Mouse (Mus musculus) ES-E14 (cell line): ENCODE data around the gene Schip1. TPM values are rescaled to one million over a fixed set of nuclear protein-coding genes. Genes with fewer than 3 reads are reported as not detected.

ENCODE experiments used
- DNase-seq: peaks from one replicate; pipeline ENCODE4 v3.0.0-alpha.2; 2013; ENCODE audit warnings: low read depth, low spot score
- H3K27ac ChIP-seq: 2 replicates; pipeline ENCODE4 v1.5.1; 2012; ENCODE audit warnings: low read depth, mild to moderate bottlenecking, low read length, moderate library complexity, mixed read lengths; ENCODE audit not compliant: poor library complexity, insufficient read depth, severe bottlenecking
- H3K36me3 ChIP-seq: 2 replicates; pipeline ENCODE4 v1.6.1; 2012; ENCODE audit warnings: mild to moderate bottlenecking, low read length, moderate library complexity, mixed read lengths; ENCODE audit not compliant: control insufficient read depth, poor library complexity, insufficient read depth, severe bottlenecking
- H3K4me1 ChIP-seq, 2 experiments: fragments of 150-350 bp in 1 of 2; sonication (generic) in 1 of 2; 2 replicates each; pipeline ENCODE4 v1.6.1; 2012; ENCODE audit warnings: low read length in 2 of 2, mild to moderate bottlenecking in 1 of 2, mixed read lengths in 1 of 2; ENCODE audit not compliant: control insufficient read depth in 2 of 2, insufficient read depth in 2 of 2, poor library complexity in 1 of 2
- H3K4me3 ChIP-seq, 2 experiments: fragments of 150-350 bp in 1 of 2; sonication (generic) in 1 of 2; 2 replicates each; pipeline ENCODE4 v1.5.1; 2012; ENCODE audit warnings: low read length in 2 of 2, low read depth in 1 of 2, mild to moderate bottlenecking in 1 of 2, mixed read lengths in 1 of 2; ENCODE audit not compliant: insufficient read depth in 1 of 2, poor library complexity in 1 of 2, severe bottlenecking in 1 of 2
- H3K9ac ChIP-seq: 2 replicates; pipeline ENCODE4 v1.6.1; 2012; ENCODE audit warnings: low read depth, mild to moderate bottlenecking, low read length, mixed read lengths; ENCODE audit not compliant: poor library complexity, insufficient read depth, severe bottlenecking
- H3K9me3 ChIP-seq: fragments of 150-350 bp; sonication (generic); 2 replicates; pipeline ENCODE4 v1.6.1; 2012; ENCODE audit warnings: low read depth, mild to moderate bottlenecking, low read length; ENCODE audit not compliant: control insufficient read depth, insufficient read depth
- CHD2 ChIP-seq: IDR thresholded peaks from 2 replicates; pipeline ENCODE4 v1.6.1; 2014; ENCODE audit warnings: mild to moderate bottlenecking, low read depth, low read length, inconsistent platforms
- HCFC1 ChIP-seq: IDR thresholded peaks from 2 replicates; pipeline ENCODE4 v1.6.1; 2012; ENCODE audit warnings: low read length, inconsistent platforms, borderline replicate concordance; ENCODE audit not compliant: insufficient read depth
- MAFK ChIP-seq: IDR thresholded peaks from 2 replicates; pipeline ENCODE4 v1.6.1; 2014; ENCODE audit warnings: mild to moderate bottlenecking, low read depth, low read length, inconsistent platforms; ENCODE audit not compliant: insufficient read depth
- ZC3H11A ChIP-seq: IDR thresholded peaks from 2 replicates; pipeline ENCODE4 v1.6.1; 2012; ENCODE audit warnings: low read depth, mild to moderate bottlenecking, inconsistent platforms, low read length, borderline replicate concordance
- ZNF384 ChIP-seq: IDR thresholded peaks from 2 replicates; pipeline ENCODE4 v1.6.1; 2012; ENCODE audit warnings: low read depth, low read length, inconsistent platforms
- in situ Hi-C, 2 experiments: fragments of 600-800 bp; cut with MboI; formaldehyde crosslinking; loops; one replicate each; pipeline ENCODE4 v1.15.1; 2025; ENCODE audit warnings: low sequenced_read_pairs in 2 of 2, inconsistent platforms in 1 of 2; ENCODE audit not compliant: unreplicated experiment in 2 of 2
- total RNA-seq: library from RNA; depleted of rRNA; stranded (reverse); fragments of 300-350 nt; gene quantifications from 2 replicates; pipeline ENCODE4 v1.2.3, GENCODE M21; 2012

Schip1 gene
- total RNA-seq, 1 experiment: 38.3 TPM

DNA sequence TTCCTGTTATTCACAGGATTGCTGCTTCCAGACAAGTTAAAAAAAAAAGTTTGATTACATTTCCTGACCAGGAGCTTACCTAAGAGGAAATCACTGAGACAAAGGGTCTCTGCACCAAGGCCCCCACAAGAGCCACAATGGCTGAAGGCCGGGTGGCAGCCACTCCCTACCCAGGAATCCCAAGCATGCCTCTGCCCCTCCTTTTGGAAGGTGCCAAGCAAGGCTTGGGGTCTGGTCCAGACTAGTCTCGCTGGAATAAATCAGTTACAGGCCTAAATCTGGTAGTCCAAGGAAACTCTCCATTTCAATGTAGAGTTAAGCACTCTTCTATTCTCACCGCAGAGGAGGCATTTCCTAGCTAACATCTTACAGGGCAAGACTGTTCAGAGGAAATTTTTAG, 427.9 kb downstream of the Schip1 start:
- Histone ChIP-seq H3K9me3 (no peaks in the 10 kb centered on the region), H3K9ac (peak overlapping the region; percentile 93; the same call in 1 of the 2 replicates), H3K4me1 (peaks cover 10 to 15% of the 10 kb centered on the region in 2 experiments), H3K4me3 (peak overlapping the region; percentile 81 to 93), H3K36me3 (no peaks in the 10 kb centered on the region), H3K27ac (peak overlapping the region; percentile 98)
- DNase-seq: peak; percentile 79
- in situ Hi-C loops: no loop called here
- TF ChIP-seq MAFK (peak; percentile 20; the same call in 1 of the 2 replicates), CHD2 (peak; percentile 75), HCFC1 (peak; percentile 51; the same call in 1 of the 2 replicates), ZNF384 (peak; percentile 91), ZC3H11A (no peak)

DNA sequence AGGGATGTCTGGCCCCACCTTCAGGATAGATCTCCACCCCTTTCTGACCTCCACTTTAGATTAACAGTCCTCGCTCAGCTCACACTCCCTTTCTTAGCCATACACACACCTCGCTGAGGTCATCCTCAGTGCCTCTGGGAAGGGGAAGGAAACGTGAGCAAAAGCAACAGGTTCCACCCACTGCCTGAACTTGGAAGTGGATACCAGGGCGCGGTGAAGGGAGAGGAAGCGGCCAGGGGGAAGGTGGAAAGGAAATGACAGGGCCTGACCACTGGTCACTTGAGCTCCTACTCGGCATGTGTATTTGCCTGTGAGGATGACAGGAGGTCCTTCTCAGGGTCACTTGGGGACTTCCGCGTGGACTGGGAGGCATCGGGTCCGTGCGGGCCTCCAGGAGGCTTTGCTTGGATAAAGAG, 428.6 kb downstream of the Schip1 start:
- no peaks in the 10 kb centered on the region for H3K36me3 ChIP-seq
- H3K4me1 ChIP-seq: peaks cover 10% of the 10 kb centered on the region in 2 experiments
- no peak for TF ChIP-seq MAFK
- no peak for TF ChIP-seq CHD2
- TF ChIP-seq ZC3H11A: no peak
- no peak for TF ChIP-seq HCFC1
- no peak for TF ChIP-seq ZNF384
- H3K4me3 ChIP-seq: peak overlapping the region; percentile 81 to 93
- DNase-seq: peak; percentile 84
- in situ Hi-C loops: no loop called here
- H3K9ac ChIP-seq: peak overlapping the region; percentile 93
- H3K9me3 ChIP-seq: no peaks in the 10 kb centered on the region
- peak overlapping the region; percentile 98 for H3K27ac ChIP-seq

DNA sequence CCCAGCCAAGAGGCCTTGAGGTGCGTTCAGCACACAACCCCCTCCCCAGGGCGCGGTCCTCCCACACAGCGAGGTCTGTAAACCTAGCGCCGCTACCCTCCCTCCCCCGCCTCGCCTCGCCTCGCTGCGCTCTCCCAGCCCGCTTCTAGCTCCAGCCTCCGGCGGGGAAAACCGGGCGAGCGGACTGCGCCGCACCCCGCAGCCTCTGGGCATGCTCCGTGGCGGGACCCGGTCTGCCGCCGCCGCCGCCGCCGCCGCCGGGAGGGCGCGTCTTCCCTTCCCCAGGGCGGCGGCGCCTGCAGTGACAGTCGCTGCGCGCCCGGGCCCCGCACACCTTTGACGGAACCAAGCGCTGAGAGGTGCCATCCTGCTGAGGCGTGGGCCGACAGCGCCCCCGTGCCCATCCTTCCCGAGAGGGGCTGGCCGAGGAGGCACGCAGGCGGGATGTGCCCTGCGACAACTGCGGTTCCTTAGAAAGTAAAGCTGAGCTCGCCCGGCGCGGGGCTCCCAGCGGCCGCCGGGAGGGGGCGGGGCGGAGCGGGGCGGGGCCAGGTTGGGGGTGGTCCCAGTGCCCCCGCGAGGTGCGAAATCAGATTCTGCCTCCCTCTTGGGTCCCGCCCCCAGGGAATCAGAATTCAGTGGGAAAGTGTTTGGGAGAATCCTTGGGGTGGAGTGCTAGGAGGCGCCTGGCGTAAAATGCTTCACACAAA, 429.1 kb downstream of the Schip1 start:
- Histone ChIP-seq H3K27ac (peak overlapping the region; percentile 98), H3K4me3 (peak overlapping the region; percentile 91 to 93), H3K36me3 (no peaks in the 10 kb centered on the region), H3K9ac (peak overlapping the region; percentile 93), H3K4me1 (peaks cover 7 to 10% of the 10 kb centered on the region in 2 experiments; a peak in 3 of 4 replicates), H3K9me3 (no peaks in the 10 kb centered on the region)
- in situ Hi-C loops: no loop called here
- TF ChIP-seq HCFC1: peak; percentile 49; the same call in 1 of the 2 replicates
- TF ChIP-seq ZC3H11A: 0 out of 2 replicates have a peak, but pooled peaks have one; percentile 3
- no peak for TF ChIP-seq MAFK
- TF ChIP-seq ZNF384: no peak
- peak; percentile 92 for DNase-seq

DNA sequence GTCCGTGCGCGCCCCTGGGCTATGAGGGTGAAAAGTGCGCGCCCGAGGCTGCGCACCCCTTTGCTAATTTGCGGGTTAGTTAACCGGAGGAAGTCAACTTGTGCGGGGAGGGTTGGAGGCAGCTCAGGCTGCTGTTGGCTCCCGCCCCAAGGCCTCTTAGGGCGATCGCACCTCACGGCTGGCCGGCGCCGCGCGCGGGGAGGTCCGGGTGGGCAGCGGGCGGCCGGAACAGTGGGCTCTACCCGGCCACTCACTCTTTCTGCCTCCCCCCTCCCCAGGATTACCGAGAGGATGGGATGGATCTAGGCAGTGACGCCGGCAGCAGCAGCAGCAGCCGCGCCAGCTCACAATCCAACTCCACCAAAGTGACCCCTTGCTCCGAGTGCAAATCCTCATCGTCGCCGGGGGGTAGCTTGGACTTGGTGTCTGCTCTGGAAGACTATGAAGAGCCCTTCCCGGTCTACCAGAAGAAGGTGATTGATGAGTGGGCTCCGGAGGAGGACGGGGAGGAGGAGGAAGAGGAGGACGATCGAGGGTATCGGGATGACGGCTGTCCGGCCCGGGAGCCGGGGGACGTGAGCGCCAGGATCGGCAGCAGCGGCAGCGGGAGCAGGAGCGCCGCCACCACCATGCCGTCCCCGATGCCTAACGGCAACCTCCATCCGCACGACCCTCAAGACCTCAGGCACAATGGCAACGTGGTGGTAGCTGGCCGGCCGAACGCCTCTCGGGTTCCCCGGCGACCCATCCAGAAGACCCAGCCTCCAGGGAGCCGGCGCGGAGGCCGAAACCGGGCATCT, 429.9 kb downstream of the Schip1 start:
- peak overlapping the region; percentile 58 for H3K27ac ChIP-seq
- H3K9ac ChIP-seq: peak overlapping the region; percentile 84
- peaks cover 7 to 10% of the 10 kb centered on the region in 2 experiments; a peak in 3 of 4 replicates for H3K4me1 ChIP-seq
- in situ Hi-C loops: no loop called here
- no peaks in the 10 kb centered on the region; the same call in 1 of the 2 replicates for H3K36me3 ChIP-seq
- no peak for DNase-seq
- TF ChIP-seq MAFK: no peak
- no peak for TF ChIP-seq HCFC1
- TF ChIP-seq CHD2: no peak
- no peak for TF ChIP-seq ZC3H11A
- no peak for TF ChIP-seq ZNF384
- H3K9me3 ChIP-seq: no peaks in the 10 kb centered on the region
- peak overlapping the region; percentile 77 to 91 for H3K4me3 ChIP-seq
